Mouse (Mus musculus) frontal cortex, postnatal 25 days (tissue): ENCODE data around the gene Ank3.

ENCODE experiments used
- DNase-seq, 2 experiments: peaks; one replicate each; pipeline ENCODE4 v3.0.0; 2022; ENCODE audit warnings: low spot score in 2 of 2

Gene Ank3

GRCm38 (mm10) chr10:69926158-69926882 is 527.7 kb downstream of the Ank3 start:
- no peak for DNase-seq

- DNase-seq, result no peak
Observed at GRCm38 (mm10) chr10:69927012-69927411, 528.4 kb downstream of the Ank3 start.

- no peak for DNase-seq
Observed at GRCm38 (mm10) chr10:69928358-69928757, 529.8 kb downstream of the Ank3 start.

- DNase-seq, result no peak
Observed at GRCm38 (mm10) chr10:69930503-69930902, 531.9 kb downstream of the Ank3 start.

GRCm38 (mm10) chr10:69936443-69937067 is 538.0 kb downstream of the Ank3 start:
- DNase-seq, result no peak

- DNase-seq, result no peak
Observed at GRCm38 (mm10) chr10:69937291-69937921, 538.8 kb downstream of the Ank3 start.

- no peak for DNase-seq
Observed at GRCm38 (mm10) chr10:69939144-69939543, 540.6 kb downstream of the Ank3 start.

- DNase-seq, result no peak
Observed at GRCm38 (mm10) chr10:69939966-69940365, 541.4 kb downstream of the Ank3 start.

GRCm38 (mm10) chr10:69941001-69941400 is 542.4 kb downstream of the Ank3 start:
- DNase-seq, result no peak

- DNase-seq, result no peak
Observed at GRCm38 (mm10) chr10:69944845-69945244, 546.3 kb downstream of the Ank3 start.

GRCm38 (mm10) chr10:69945870-69946269 is 547.3 kb downstream of the Ank3 start:
- no peak for DNase-seq

GRCm38 (mm10) chr10:69946271-69946670 is 547.7 kb downstream of the Ank3 start:
- no peak for DNase-seq

GRCm38 (mm10) chr10:69947093-69947492 is 548.5 kb downstream of the Ank3 start:
- no peak for DNase-seq

- no peak for DNase-seq
Observed at GRCm38 (mm10) chr10:69950236-69950918, 551.8 kb downstream of the Ank3 start.

GRCm38 (mm10) chr10:69950919-69951236 is 552.3 kb downstream of the Ank3 start:
- DNase-seq, result no peak

- DNase-seq, result no peak
Observed at GRCm38 (mm10) chr10:69951426-69951825, 552.9 kb downstream of the Ank3 start.

- no peak for DNase-seq
Observed at GRCm38 (mm10) chr10:69952316-69952715, 553.7 kb downstream of the Ank3 start.

GRCm38 (mm10) chr10:69954657-69955267 is 556.2 kb downstream of the Ank3 start:
- DNase-seq, result no peak

GRCm38 (mm10) chr10:69962226-69962625 is 563.7 kb downstream of the Ank3 start:
- DNase-seq, result no peak

GRCm38 (mm10) chr10:69962976-69963375 is 564.4 kb downstream of the Ank3 start:
- no peak for DNase-seq

GRCm38 (mm10) chr10:69964611-69965010 is 566.0 kb downstream of the Ank3 start:
- no peak for DNase-seq

GRCm38 (mm10) chr10:69965085-69965484 is 566.5 kb downstream of the Ank3 start:
- DNase-seq, result no peak
